8 mouse cellular contexts compared by ENCODE assay signal in the genomic region with DNA sequence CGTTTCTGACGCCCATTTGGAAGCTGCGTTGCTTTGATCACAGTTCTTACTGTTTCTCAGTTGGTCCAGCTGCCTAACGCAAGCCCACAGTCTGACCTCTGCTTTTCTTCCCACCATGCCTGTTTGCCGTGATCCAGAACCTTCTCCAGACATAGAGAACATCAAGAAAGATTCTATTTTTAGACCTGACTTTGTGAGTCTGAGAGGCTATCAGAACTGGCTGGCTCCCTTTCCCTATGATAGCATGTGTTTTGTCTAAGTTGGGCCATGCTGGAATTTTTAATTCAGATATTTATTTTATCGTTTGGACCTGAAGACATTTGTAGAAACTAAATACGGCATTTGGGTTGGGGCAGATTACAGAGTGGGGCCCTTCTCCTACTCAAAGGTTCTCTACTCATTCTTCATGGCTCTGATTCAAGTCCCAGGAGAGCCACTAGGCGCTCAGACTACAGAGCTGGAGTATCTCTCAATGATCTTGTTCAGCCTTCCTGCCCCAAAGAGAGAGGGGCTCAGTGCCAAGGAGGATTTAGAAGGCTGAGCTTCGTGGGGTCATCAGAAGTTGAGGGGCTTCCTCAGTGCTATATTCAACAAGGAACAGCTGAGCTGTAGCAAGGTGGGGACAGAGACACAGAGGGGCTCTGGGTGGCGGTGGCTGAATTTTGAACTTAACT.
A peak's percentile ranks its signal among the peaks of the same experiment; 100 is the strongest.
DNase-seq lines count a peak whose midpoint lies in the region; ATAC-seq and TF ChIP-seq lines count a peak whose summit lies in the region.
"Had no signal": no experiment of that assay in that cellular context is flagged by ENCODE, and none has a peak within 500 bp of the region (broad histone marks: within the 10 kb centered on the region; RNA-seq: fewer than 3 reads in every experiment).

No protein-coding gene starts in this region.

- intact Hi-C loops in heart, postnatal 36 days (cut with DNase I), result no loop called here
- intact Hi-C loops in left cerebral cortex, postnatal 14 days (cut with DNase I), result loop anchor here (5.0 kb wide), 1 partner anchor 174 kb away; the partner anchor contains the start of gene Mtus2

- H3K4me1 ChIP-seq in forebrain, postnatal 0 days (ENCODE audit: insufficient read depth), result 0 out of 2 replicates have a peak, but pooled peaks cover 6% of the 10 kb centered on the region
- H3K4me1 ChIP-seq in midbrain, embryonic 15.5 days, result peaks cover 15% of the 10 kb centered on the region

- TF ChIP-seq CTCF in forebrain, postnatal 0 days (IDR thresholded peaks at IDR 0.05; ENCODE audit: low read depth), result no peak

- ATAC-seq in forebrain, postnatal 0 days, result no peak
- ATAC-seq in midbrain, embryonic 15.5 days (replicated peaks), result no peak

- no peaks in the 10 kb centered on the region for H3K36me3 ChIP-seq in forebrain, postnatal 0 days (ENCODE audit: insufficient read depth)
- H3K36me3 ChIP-seq in midbrain, embryonic 15.5 days (replicated peaks), result no peaks in the 10 kb centered on the region
- H3K36me3 ChIP-seq: midbrain, embryonic 12.5 days had no signal

- no peaks in the 10 kb centered on the region for H3K27me3 ChIP-seq in forebrain, postnatal 0 days (ENCODE audit: insufficient read depth, low read length)
- no peaks in the 10 kb centered on the region for H3K27me3 ChIP-seq in midbrain, embryonic 15.5 days (replicated peaks)
- H3K27me3 ChIP-seq: midbrain, embryonic 12.5 days had no signal

- WGBS in forebrain, postnatal 0 days, result 43% methylated on average over 10 of the region's 10 CpGs
- WGBS in midbrain, embryonic 15.5 days, result 63% methylated on average over 10 of the region's 10 CpGs

- no peaks in the 10 kb centered on the region for H3K9me3 ChIP-seq in forebrain, postnatal 0 days (ENCODE audit: low read length)
- H3K9me3 ChIP-seq in midbrain, embryonic 15.5 days, result no peaks in the 10 kb centered on the region

- H3K9ac ChIP-seq in forebrain, postnatal 0 days, result no peak overlapping the region
- no peak overlapping the region for H3K9ac ChIP-seq in midbrain, embryonic 15.5 days
- H3K9ac ChIP-seq: midbrain, embryonic 12.5 days had no signal

- H3K4me2 ChIP-seq in forebrain, postnatal 0 days (ENCODE audit: low read depth), result peak overlapping the region; percentile 8; the same call in 1 of the 2 replicates
- no peak overlapping the region for H3K4me2 ChIP-seq in midbrain, embryonic 15.5 days
- H3K4me2 ChIP-seq: midbrain, embryonic 12.5 days had no signal

- H3K4me3 ChIP-seq in forebrain, postnatal 0 days (ENCODE audit: low read depth, low read length), result no peak overlapping the region
- H3K4me3 ChIP-seq in midbrain, embryonic 15.5 days, result no peak overlapping the region
- H3K4me3 ChIP-seq: midbrain, embryonic 12.5 days had no signal

- peak; percentile 33 to 43 for DNase-seq in layer of hippocampus, postnatal 10 days (ENCODE audit: low spot score in 2 of 2)
- no peak for DNase-seq in layer of hippocampus, adult 11-12 months (ENCODE audit: low spot score)
- no peak for DNase-seq in forebrain, postnatal 0 days
- DNase-seq in heart, postnatal 36 days, result peak; percentile 10 to 14
- no peak for DNase-seq in left cerebral cortex, postnatal 14 days (ENCODE audit: low spot score in 2 of 2)
- DNase-seq in adrenal gland, postnatal 14 days, result no peak

- H3K27ac ChIP-seq in forebrain, postnatal 0 days (ENCODE audit: low read depth, low read length), result peak overlapping the region; percentile 42; the same call in 1 of the 2 replicates
- 0 out of 2 replicates have a peak overlapping the region, but pooled peaks have one; percentile 35 for H3K27ac ChIP-seq in midbrain, embryonic 15.5 days
- H3K27ac ChIP-seq: midbrain, embryonic 12.5 days had no signal

Comparison
In these comparisons a context has a peak if more than half of its experiments do, and no peak if none do; other contexts are left out.
1. DNase-seq: peak in layer of hippocampus, postnatal 10 days (2 of 2) and heart, postnatal 36 days (2 of 2); none in layer of hippocampus, adult 11-12 months (single experiment), forebrain, postnatal 0 days (single experiment), left cerebral cortex, postnatal 14 days (0 of 2) and adrenal gland, postnatal 14 days (single experiment).